Mouse (Mus musculus): ENCODE results near the gene Smg1. TPM values are rescaled to one million over a fixed set of nuclear protein-coding genes. Genes with fewer than 3 reads are reported as not detected.
A peak's percentile ranks its signal among the peaks of the same experiment; 100 is the strongest.

Gene Smg1
- 41.9 and 46.2 TPM in 2 replicates for polyA plus RNA-seq (2012; rRNA removed)

- peak; percentile 92 for DNase-seq (ENCODE audit: low spot score)
Measured at GRCm38 (mm10) chr7:118243453-118244385, at the start of gene Smg1. TSS of gene Smg1 (minus strand) at chr7:118243670.

DNA sequence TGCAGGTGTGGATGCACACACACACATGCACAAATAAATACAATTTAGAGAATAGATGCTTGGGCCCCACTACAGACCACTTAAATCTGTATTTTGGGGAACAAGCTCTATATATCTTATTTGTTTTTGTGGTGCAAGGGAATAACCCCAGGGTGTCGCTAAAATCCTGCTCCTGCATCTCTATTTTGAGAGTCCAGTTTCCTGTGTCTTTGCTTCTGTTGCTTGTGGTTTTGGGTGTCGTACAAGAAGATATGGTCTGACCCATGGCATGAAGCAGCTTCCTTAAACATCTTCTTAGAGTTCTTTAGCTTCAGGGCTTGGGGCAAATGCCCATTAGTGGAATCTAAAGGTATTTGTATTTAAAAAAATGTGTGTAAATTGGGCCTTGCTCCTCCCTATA lies 39.7 kb upstream of the Smg1 start:
- DNase-seq (ENCODE audit: low spot score), result no peak

GRCm38 (mm10) chr7:118282543-118282942 lies 39.1 kb upstream of the Smg1 start:
- no peak for DNase-seq (ENCODE audit: low spot score)

- no peak for DNase-seq (ENCODE audit: low spot score)
Measured at GRCm38 (mm10) chr7:118279521-118279920, 36.1 kb upstream of the Smg1 start.

DNA sequence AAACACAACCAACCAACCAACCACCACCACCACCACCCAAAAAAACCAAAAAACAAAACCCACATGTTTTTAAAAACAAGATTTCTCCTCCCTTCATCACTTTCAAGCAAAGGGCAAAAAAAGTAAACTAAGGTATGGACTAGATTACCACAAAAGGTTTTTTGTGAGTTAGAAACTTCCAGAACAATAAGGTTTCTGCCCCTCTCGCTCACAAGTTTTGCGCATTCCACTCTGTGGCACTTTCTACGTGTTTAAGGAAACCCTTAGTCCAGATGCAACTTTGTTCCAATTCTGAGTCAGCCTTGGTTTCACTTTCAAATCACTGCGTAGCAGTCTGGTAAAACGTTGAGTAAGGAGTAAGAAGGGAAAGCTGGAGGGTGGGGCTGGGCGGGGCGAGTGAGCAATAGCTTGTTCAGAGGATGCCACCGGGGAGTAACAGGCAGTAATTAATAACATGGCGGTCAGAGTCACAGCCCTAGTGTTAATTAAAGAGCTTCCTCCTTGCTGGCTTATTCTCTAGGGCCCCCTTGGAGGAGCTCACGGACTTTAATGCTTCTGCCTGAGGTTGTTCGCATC lies 34.0 kb upstream of the Smg1 start:
- no peak for DNase-seq (ENCODE audit: low spot score)

- no peak for DNase-seq (ENCODE audit: low spot score)
Measured at GRCm38 (mm10) chr7:118276684-118277334, 33.3 kb upstream of the Smg1 start.

- no peak for DNase-seq (ENCODE audit: low spot score)
Measured at GRCm38 (mm10) chr7:118275265-118275664, 31.8 kb upstream of the Smg1 start.

DNA sequence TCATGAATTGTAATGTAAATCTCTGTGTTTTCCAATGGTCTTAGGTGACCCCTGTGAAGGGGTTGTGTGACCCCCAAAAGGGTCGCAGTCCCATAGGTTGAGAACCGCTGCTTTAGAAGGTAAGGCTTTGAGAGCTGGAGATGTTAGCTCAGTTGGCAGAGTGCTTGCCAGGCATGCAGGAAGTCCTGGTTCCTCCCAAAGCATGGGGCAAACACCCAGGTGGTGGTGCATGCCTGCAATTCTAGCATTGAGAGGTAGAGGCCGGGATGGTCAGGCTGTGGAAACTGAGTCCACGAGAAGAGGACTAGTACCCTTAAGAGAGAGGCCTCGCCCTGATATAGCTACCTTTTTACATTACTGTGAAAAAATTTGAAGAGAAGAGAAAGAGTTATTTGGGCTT lies 31.4 kb upstream of the Smg1 start:
- DNase-seq (ENCODE audit: low spot score), result no peak

DNA sequence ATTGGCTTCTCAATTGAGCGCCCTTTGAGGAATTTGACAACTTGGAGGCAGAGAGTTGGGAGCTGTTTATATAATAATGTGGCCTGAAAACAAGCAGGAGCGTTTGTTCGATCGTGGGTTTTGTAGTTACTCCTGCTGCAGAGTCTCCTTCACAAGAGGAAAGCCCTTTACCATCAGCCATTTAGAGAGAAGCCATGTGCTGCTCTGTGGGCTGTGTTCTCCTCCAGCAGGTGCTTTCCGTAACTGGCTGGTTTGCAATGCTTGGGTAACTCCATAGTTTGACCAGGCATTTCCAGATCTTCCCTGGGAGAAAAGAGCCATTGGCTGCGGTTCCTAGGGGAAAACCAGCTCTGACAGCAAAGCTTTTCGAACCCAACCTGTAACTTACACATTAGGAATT lies 30.7 kb upstream of the Smg1 start:
- DNase-seq (ENCODE audit: low spot score), result no peak

DNA sequence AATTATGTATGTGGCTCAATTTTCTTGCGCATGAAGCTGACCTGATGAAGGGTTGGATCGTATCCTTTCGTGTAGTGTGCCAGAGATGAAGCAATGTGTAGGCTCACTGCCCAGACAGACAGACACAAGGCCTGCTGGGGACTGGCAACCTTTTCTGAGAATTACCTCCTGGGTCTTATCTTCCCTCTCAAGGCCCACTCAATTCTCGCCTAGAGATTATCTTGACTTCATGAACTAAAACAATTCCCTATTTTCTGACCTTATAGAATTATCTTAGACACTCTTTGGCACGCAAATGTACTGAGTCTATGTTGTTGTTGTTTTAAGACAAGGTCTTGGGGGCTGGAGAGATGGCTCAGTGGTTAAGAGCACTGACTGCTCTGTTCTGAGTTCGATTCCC lies 22.6 kb upstream of the Smg1 start:
- no peak for DNase-seq (ENCODE audit: low spot score)

DNA sequence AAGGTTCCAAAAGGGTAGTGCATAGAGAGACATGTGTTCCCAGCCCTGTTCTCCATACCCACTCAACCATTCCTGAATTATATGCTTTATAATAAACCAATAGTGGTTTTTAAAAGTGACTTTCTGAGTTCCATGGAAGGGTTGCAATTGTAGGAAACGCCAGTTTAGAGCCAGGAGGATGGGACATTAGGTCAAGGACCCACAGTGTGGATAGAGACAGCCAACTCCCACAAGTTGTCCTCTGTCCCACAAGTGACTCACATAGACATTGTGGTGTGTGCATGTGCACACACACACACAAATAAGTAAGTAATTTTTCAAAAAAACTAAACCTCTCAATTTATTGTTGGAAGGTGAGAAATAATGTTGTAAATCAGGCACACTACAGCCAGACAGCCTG lies 20.1 kb upstream of the Smg1 start:
- no peak for DNase-seq (ENCODE audit: low spot score)

DNA sequence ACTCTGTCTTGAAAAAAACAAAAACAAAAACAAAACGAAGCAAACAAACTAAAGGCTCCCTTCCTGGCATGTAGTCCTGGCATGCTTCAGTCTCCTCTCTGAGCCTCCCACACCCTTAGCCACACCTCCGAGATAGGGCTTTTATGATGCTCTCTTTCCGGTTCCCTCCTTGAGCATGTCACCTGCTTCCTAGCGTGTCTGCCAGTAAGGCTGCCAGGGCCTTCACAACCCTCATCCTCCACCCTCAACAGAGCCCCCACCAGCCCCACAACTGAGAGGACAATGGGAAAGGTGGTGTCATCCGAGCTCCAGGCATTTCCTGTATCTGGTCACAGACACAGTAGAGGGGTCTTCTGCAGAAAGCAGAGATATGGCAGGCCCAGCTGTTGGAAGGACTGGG lies 18.9 kb upstream of the Smg1 start:
- DNase-seq (ENCODE audit: low spot score), result no peak

DNA sequence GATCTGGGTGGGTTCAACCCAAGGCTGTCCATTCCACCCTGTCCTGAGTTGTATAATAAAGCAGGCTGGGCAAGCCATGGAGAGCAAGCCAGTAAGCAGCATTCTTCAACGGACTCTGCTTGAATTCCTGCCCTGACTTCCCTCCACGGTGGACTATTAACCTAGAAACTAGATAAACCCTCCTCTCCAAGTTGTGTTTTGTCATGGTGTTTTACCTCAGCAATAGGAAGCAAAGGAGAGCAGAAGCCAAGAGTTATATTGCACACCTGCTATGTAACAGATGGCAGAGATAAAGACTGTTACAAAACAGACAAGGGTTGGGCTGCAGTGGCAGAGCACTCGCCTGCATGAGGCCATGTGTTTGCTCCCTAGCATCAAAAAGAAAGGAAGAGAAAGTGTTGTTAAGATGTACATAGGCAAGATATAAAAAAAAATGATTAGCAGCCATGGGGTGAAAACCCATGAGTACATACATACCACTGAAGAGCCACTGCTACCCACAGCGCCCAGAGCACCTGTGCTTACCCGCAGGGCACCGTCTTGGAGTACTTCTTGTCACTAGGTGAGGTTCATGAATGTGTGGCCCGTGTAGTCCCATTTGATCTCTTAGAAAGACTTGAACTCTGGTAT lies 16.3 kb upstream of the Smg1 start:
- no peak for DNase-seq (ENCODE audit: low spot score)

DNA sequence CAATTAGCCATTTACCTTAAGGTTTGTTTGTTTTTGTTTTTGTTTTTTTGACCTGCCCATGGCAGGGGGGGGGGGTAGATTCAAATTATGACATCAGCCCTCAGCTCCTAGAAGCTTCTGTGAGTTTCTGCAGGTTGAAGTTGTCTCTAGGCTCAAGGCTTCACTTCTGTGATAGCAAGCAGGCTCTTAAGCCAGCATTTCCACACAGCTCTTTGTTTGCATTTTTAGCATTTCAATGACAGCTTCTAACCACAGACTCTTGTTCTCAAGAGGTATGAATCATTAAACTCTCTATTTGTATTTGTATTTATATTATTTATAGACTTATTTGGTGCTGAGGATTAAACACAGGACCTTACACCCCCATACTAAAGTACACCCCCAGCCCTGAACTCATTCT lies 15.0 kb upstream of the Smg1 start:
- no peak for DNase-seq (ENCODE audit: low spot score)

GRCm38 (mm10) chr7:118256740-118257139 lies 13.3 kb upstream of the Smg1 start:
- no peak for DNase-seq (ENCODE audit: low spot score)

- no peak for DNase-seq (ENCODE audit: low spot score)
Measured at GRCm38 (mm10) chr7:118254460-118254859, 11.0 kb upstream of the Smg1 start.

DNA sequence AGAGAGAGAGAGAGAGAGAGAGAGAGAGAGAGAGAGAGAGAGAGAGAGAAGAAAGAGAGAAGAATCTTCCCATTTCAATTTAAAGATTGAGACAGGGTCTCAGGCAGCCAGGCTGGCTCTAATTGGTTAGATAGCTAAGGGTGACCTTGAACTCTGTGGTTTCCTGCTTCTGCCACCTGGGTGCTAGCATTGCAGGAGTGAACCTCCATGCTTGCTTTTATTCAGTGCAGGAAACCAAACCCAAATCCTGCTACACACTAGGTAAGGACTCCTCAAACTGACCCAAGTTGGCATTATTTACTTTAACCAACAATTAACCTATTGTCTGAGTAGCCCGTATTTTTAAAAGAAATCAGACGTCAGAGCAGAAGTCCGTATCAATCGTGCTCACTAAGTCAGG lies 10.5 kb upstream of the Smg1 start:
- no peak for DNase-seq (ENCODE audit: low spot score)

DNA sequence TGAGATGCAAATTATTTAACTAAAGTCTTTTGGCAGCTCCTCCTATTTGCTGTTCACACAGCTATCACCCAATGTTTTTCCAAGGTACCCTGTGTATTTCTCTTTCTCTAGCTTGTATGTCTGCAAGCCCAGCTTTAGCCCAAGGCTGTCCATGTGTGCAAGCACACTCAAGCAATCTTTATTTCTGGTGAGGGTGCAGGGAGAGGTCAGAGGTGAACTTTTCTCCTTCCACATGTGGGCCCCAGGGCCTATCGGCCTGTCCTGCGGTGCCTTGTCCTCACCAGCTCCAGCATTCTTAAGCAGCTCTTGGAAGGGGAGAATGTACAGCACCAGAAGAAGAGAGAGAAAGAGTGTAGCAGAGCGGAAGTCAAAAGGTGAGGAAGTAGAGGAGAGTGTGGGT lies 9.5 kb upstream of the Smg1 start:
- no peak for DNase-seq (ENCODE audit: low spot score)

- DNase-seq (ENCODE audit: low spot score), result peak; percentile 32
Measured at GRCm38 (mm10) chr7:118252349-118252748, 8.9 kb upstream of the Smg1 start.

GRCm38 (mm10) chr7:118251392-118252170 lies 8.1 kb upstream of the Smg1 start:
- no peak for DNase-seq (ENCODE audit: low spot score)

DNA sequence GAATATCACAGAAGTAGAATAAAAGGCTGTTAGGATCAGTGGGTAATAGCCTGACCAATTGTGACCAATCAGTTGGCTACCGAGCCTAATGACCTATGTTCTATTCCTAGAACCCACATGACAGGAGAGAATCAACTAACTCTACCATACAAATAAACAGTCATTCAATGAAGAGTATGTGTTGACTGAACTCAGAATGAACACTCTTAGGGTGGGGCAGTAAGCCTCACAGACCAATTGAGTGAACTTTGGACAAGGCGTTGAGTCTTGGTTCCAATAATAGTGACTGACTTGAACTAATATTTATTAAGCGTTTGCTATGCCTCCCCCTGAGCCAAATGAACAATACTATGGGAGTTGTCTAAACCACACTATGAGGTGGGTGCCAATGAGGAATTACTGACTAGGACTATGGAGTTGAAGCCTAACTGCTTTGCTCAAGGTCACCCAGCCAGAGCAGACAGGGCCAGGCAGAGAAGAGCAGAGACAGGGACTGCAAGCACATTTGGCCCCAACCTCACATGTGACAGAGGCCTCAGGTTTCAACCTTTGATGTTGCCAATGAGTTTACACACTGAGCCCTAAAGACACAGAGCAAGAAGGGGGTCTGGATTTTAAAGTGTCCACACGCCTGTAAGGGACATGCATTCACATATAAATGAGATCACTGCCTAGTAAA lies 7.2 kb upstream of the Smg1 start:
- no peak for DNase-seq (ENCODE audit: low spot score)
